Mouse (Mus musculus) lung, embryonic 16.5 days (tissue): ENCODE results near the gene Alox8. TPM values are rescaled to one million over a fixed set of nuclear protein-coding genes. Genes with fewer than 3 reads are reported as not detected.

Source experiments
- ATAC-seq: fragments of 200-750 bp; cut with Nextera tagmentation; 2 replicates; pipeline ENCODE4 v1.8.0; 2017; ENCODE audit warnings: low read depth, mild to moderate bottlenecking, moderate library complexity
- H3K27ac ChIP-seq: fragments of 300-500 bp; sonication (generic); 2 replicates; pipeline ENCODE4 v1.5.1; 2014; ENCODE audit warnings: mild to moderate bottlenecking, control low read depth, low read length
- H3K27me3 ChIP-seq: fragments of 300-500 bp; sonication (generic); 2 replicates; pipeline ENCODE4 v1.6.1; 2014; ENCODE audit warnings: low read depth, low read length, mixed read lengths; ENCODE audit not compliant: control insufficient read depth, insufficient read depth
- H3K36me3 ChIP-seq: fragments of 300-500 bp; sonication (generic); 2 replicates; pipeline ENCODE4 v1.6.1; 2014; ENCODE audit warnings: low read length; ENCODE audit not compliant: control insufficient read depth, insufficient read depth
- H3K4me1 ChIP-seq: fragments of 300-500 bp; sonication (generic); replicated peaks from 2 replicates; pipeline ENCODE4 v1.6.1; 2014; ENCODE audit warnings: low read length, mixed read lengths; ENCODE audit not compliant: control insufficient read depth, insufficient read depth
- H3K4me2 ChIP-seq: fragments of 300-500 bp; sonication (generic); 2 replicates; pipeline ENCODE4 v1.6.1; 2014; ENCODE audit warnings: low read depth, low read length, control low read depth
- H3K4me3 ChIP-seq: fragments of 300-500 bp; sonication (generic); 2 replicates; pipeline ENCODE4 v1.5.1; 2014; ENCODE audit warnings: mild to moderate bottlenecking, low read length, control low read depth
- H3K9ac ChIP-seq: fragments of 300-500 bp; sonication (generic); 2 replicates; pipeline ENCODE4 v1.6.1; 2014; ENCODE audit warnings: low read length, control low read depth
- H3K9me3 ChIP-seq: fragments of 300-500 bp; sonication (generic); 2 replicates; pipeline ENCODE4 v1.6.1; 2016; ENCODE audit warnings: low read length; ENCODE audit not compliant: control insufficient read depth
- WGBS: fragments of 180-500 bp; shearing (Covaris S2); extraction: QIAGEN DNeasy Blood & Tissue Kit; methylation state at CpG from one replicate; pipeline ENCODE4 v1.1.7; 2014; 5-methylcytosine and 5-hydroxymethylcytosine counted together
- polyA plus RNA-seq: library from polyadenylated mRNA; unstranded; fragments of >200 nt; fragmentation: Nextera tagmentation; extraction: Ambion mirVana; gene quantifications from 2 replicates; pipeline ENCODE4 v1.2.1, GENCODE M21; 2015

The Alox8 gene
- polyA plus RNA-seq, 1 experiment from 2014 or later, result 0.44 TPM

GRCm38 (mm10) chr11:69135361-69135760 lies 62.3 kb downstream of the Alox8 start:
- no peaks in the 10 kb centered on the region for H3K27me3 ChIP-seq
- ATAC-seq, result no peak
- peaks cover 5% of the 10 kb centered on the region; the same call in 1 of the 2 replicates for H3K4me1 ChIP-seq
- H3K9ac ChIP-seq, result no peak overlapping the region
- no peak overlapping the region for H3K4me3 ChIP-seq
- H3K27ac ChIP-seq, result no peak overlapping the region
- no peaks in the 10 kb centered on the region for H3K9me3 ChIP-seq
- no peak overlapping the region for H3K4me2 ChIP-seq
- 89% methylated on average over 6 of the region's 6 CpGs for WGBS
- no peaks in the 10 kb centered on the region for H3K36me3 ChIP-seq

- H3K9me3 ChIP-seq, result no peaks in the 10 kb centered on the region
- H3K4me3 ChIP-seq, result peak overlapping the region; percentile 59
- no peaks in the 10 kb centered on the region for H3K27me3 ChIP-seq
- no peaks in the 10 kb centered on the region for H3K36me3 ChIP-seq
- 20% methylated on average over 8 of the region's 8 CpGs for WGBS
- no peak for ATAC-seq
- H3K4me2 ChIP-seq, result peak overlapping the region; percentile 95
- H3K4me1 ChIP-seq, result peaks cover 5% of the 10 kb centered on the region; the same call in 1 of the 2 replicates
- H3K9ac ChIP-seq, result peak overlapping the region; percentile 60
- H3K27ac ChIP-seq, result no peak overlapping the region
These were observed 63.0 kb downstream of the Alox8 start for GRCm38 (mm10) chr11:69134622-69134968.

Other genes starting within 250 kb of the Alox8 start
- 28.3 and 28.9 TPM in 2 replicates for gene Arhgef15, start 240.4 kb downstream of the Alox8 start, polyA plus RNA-seq
- 2.9 and 3.3 TPM in 2 replicates for gene Slc25a35, start 229.7 kb downstream of the Alox8 start, polyA plus RNA-seq
- gene Rangrf, start 222.7 kb downstream of the Alox8 start, polyA plus RNA-seq, result 36.7 and 40.3 TPM in 2 replicates
- 26.2 and 27.0 TPM in 2 replicates for gene Pfas, start 189.4 kb downstream of the Alox8 start, polyA plus RNA-seq
- gene Ctc1, start 181.9 kb downstream of the Alox8 start, polyA plus RNA-seq, result 47.6 and 53.3 TPM in 2 replicates
- 183 and 189 TPM in 2 replicates for gene Aurkb, start 152.2 kb downstream of the Alox8 start, polyA plus RNA-seq
- gene Borcs6, start 138.1 kb downstream of the Alox8 start, polyA plus RNA-seq, result 7.2 and 8.6 TPM in 2 replicates
- gene Tmem107, start 127.0 kb downstream of the Alox8 start, polyA plus RNA-seq, result 101 and 104 TPM in 2 replicates
- gene Vamp2, start 109.4 kb downstream of the Alox8 start, polyA plus RNA-seq, result 80.6 and 85.2 TPM in 2 replicates
- 31.1 and 32.4 TPM in 2 replicates for gene Per1, start 102.6 kb downstream of the Alox8 start, polyA plus RNA-seq
- gene Hes7, start 77.4 kb downstream of the Alox8 start, polyA plus RNA-seq, result 0.38 and 0.43 TPM in 2 replicates
- gene 9130213A22Rik, start 75.3 kb downstream of the Alox8 start, polyA plus RNA-seq, result 0.36 and 0.44 TPM in 2 replicates
- 0.24 and 0.31 TPM in 2 replicates for gene Aloxe3, start 71.9 kb downstream of the Alox8 start, polyA plus RNA-seq
- 0.33 TPM in 1 of 2 replicates, not detected in the other for gene Alox12b, start 40.9 kb downstream of the Alox8 start, polyA plus RNA-seq
- gene Gucy2e, start 39.2 kb upstream of the Alox8 start, polyA plus RNA-seq, result 0.10 TPM in 2 replicates
- 26.3 and 28.7 TPM in 2 replicates for gene Cntrob, start 125.9 kb upstream of the Alox8 start, polyA plus RNA-seq
- gene Trappc1, start 126.1 kb upstream of the Alox8 start, polyA plus RNA-seq, result 159 and 168 TPM in 2 replicates
- 0.62 and 1.6 TPM in 2 replicates for gene Kcnab3, start 128.4 kb upstream of the Alox8 start, polyA plus RNA-seq
- 11.0 and 12.6 TPM in 2 replicates for gene Rnf227, start 142.6 kb upstream of the Alox8 start, polyA plus RNA-seq
- 56.9 and 60.3 TPM in 2 replicates for gene Chd3, start 171.6 kb upstream of the Alox8 start, polyA plus RNA-seq
- gene Naa38, start 197.6 kb upstream of the Alox8 start, polyA plus RNA-seq, result 158 and 165 TPM in 2 replicates
- gene Cyb5d1, start 197.8 kb upstream of the Alox8 start, polyA plus RNA-seq, result 32.3 and 32.6 TPM in 2 replicates
- gene Tmem88, start 200.4 kb upstream of the Alox8 start, polyA plus RNA-seq, result 54.7 and 57.4 TPM in 2 replicates
- 25.2 and 26.0 TPM in 2 replicates for gene Kdm6b, start 215.8 kb upstream of the Alox8 start, polyA plus RNA-seq